Mouse (Mus musculus) heart, embryonic 10.5 days (tissue): ENCODE data around the gene Fer. TPM values are rescaled to one million over a fixed set of nuclear protein-coding genes. Genes with fewer than 3 reads are reported as not detected.
"Not testable (repeated sequence)": the region's sequence is repeated elsewhere in the genome, so short reads cannot be mapped to it uniquely, and the experiment has no call there.

Source experiments
- DNase-seq: peaks from one replicate; pipeline ENCODE4 v3.0.0-alpha.2; 2017; ENCODE audit warnings: low spot score
- H3K27ac ChIP-seq: fragments of 300-500 bp; sonication (generic); 2 replicates; pipeline ENCODE4 v1.5.1; 2016; ENCODE audit warnings: mild to moderate bottlenecking
- H3K27me3 ChIP-seq: fragments of 300-500 bp; sonication (generic); 2 replicates; pipeline ENCODE4 v1.6.1; 2016; ENCODE audit warnings: mild to moderate bottlenecking; ENCODE audit not compliant: poor library complexity, insufficient read depth, severe bottlenecking
- H3K36me3 ChIP-seq: fragments of 300-500 bp; sonication (generic); 2 replicates; pipeline ENCODE4 v1.6.1; 2016; ENCODE audit warnings: mild to moderate bottlenecking, moderate library complexity
- H3K4me1 ChIP-seq: fragments of 300-500 bp; sonication (generic); 2 replicates; pipeline ENCODE4 v1.6.1; 2016; ENCODE audit warnings: mild to moderate bottlenecking
- H3K4me3 ChIP-seq: fragments of 300-500 bp; sonication (generic); 2 replicates; pipeline ENCODE4 v1.5.1; 2016; ENCODE audit warnings: mild to moderate bottlenecking, moderate library complexity
- H3K9me3 ChIP-seq: fragments of 300-500 bp; sonication (generic); 2 replicates; pipeline ENCODE4 v1.6.1; 2016; ENCODE audit warnings: mild to moderate bottlenecking, moderate library complexity
- WGBS: fragments of 180-500 bp; shearing (Covaris S2); methylation state at CpG from one replicate; pipeline ENCODE4 v1.1.7; 2016; 5-methylcytosine and 5-hydroxymethylcytosine counted together
- polyA plus RNA-seq: library from polyadenylated mRNA; unstranded; fragments of >200 nt; fragmentation: Nextera tagmentation; extraction: Ambion mirVana; gene quantifications from 2 replicates; pipeline ENCODE4 v1.2.1, GENCODE M21; 2016

Fer gene
- polyA plus RNA-seq, 1 experiment from 2014 or later, result 28.1 TPM

- no peak for DNase-seq
- Histone ChIP-seq H3K27me3 (no peaks in the 10 kb centered on the region), H3K36me3 (no peaks in the 10 kb centered on the region), H3K27ac (no peak overlapping the region), H3K9me3 (no peaks in the 10 kb centered on the region), H3K4me3 (no peak overlapping the region), H3K4me1 (no peaks in the 10 kb centered on the region)
- WGBS, result 55% methylated on average over 5 of the region's 5 CpGs
These were observed 17.9 kb upstream of the Fer start for GRCm38 (mm10) chr17:63844936-63845335.

DNA sequence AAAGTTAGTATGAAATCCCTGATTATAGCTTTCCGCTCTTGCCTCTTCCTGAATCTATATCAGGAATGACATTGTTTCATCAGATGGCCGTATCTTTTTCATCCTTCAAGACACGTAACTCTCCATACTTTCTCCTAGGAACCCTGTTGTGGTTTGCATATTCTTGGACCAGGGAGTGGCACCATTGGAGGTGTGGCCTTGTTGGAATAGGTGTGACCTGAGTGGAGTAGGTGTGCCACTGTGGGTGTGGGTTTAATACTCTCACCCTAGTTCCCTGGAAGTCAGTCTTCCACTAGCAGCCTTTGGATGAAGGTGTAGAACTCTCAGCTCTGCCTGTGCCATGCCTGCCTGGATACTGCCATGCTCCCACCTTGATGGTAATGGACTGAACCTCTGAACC is 17.1 kb upstream of the Fer start:
- not testable (repeated sequence) for H3K36me3 ChIP-seq, H3K4me1 ChIP-seq, DNase-seq, H3K27ac ChIP-seq, H3K9me3 ChIP-seq, H3K4me3 ChIP-seq, H3K27me3 ChIP-seq
- 89% methylated on average over 3 of the region's 3 CpGs for WGBS

DNA sequence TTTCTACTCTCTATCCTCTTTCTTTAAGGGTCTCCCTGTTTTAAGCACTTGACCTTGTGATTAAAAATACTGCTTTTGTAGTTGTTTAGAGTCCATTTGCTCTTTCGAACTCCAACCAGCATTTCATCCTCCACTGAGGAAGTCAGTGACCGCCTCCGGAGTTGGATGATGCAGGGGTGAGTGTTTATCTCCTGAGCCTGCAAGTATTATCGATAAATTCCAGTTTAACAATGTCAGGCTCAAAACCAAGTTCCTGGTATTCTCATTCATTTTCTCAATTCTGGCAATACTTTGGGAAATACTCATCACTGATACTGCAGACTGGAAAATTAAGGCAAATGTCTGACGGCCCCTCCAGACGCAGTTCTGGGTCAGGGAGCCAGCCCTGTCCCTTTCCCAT is 13.7 kb upstream of the Fer start:
- Histone ChIP-seq H3K4me3 (peak overlapping the region; percentile 81), H3K36me3 (no peaks in the 10 kb centered on the region), H3K27me3 (no peaks in the 10 kb centered on the region), H3K27ac (peak overlapping the region; percentile 95), H3K4me1 (no peaks in the 10 kb centered on the region), H3K9me3 (no peaks in the 10 kb centered on the region)
- no peak for DNase-seq
- 4% methylated on average over 6 of the region's 6 CpGs for WGBS

DNA sequence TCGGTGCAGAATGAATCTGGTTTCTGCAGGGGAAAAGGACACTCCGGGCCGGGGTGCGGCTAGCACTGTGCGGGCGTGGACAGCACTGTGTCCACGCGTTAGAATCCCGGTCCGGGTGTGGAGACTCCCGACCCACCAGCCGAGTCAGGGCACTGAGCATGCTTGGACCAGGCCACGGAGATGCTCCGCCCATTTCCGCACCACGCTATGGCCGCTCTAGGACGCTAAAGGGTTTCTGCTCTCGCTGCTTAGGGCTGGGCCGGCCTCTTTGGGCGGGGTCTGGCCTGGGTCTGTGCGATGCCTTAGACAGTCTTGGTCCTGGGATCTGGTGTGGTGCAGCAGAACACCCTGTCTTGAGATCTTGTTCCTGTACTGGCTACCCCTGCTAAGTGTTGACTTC is 13.3 kb upstream of the Fer start:
- H3K36me3 ChIP-seq, result no peaks in the 10 kb centered on the region
- H3K27ac ChIP-seq, result peak overlapping the region; percentile 95
- under 1% methylated on average over 22 of the region's 22 CpGs for WGBS
- H3K9me3 ChIP-seq, result no peaks in the 10 kb centered on the region
- DNase-seq, result peak; percentile 96
- H3K4me3 ChIP-seq, result peak overlapping the region; percentile 81
- no peaks in the 10 kb centered on the region for H3K4me1 ChIP-seq
- no peaks in the 10 kb centered on the region for H3K27me3 ChIP-seq

GRCm38 (mm10) chr17:63850016-63850415 is 12.8 kb upstream of the Fer start:
- no peaks in the 10 kb centered on the region for H3K27me3 ChIP-seq
- H3K27ac ChIP-seq, result peak overlapping the region; percentile 95; the same call in 1 of the 2 replicates
- no peaks in the 10 kb centered on the region for H3K4me1 ChIP-seq
- no peak for DNase-seq
- WGBS, result 84% methylated on average over 9 of the region's 9 CpGs
- H3K9me3 ChIP-seq, result no peaks in the 10 kb centered on the region
- H3K36me3 ChIP-seq, result no peaks in the 10 kb centered on the region
- no peak overlapping the region for H3K4me3 ChIP-seq

DNA sequence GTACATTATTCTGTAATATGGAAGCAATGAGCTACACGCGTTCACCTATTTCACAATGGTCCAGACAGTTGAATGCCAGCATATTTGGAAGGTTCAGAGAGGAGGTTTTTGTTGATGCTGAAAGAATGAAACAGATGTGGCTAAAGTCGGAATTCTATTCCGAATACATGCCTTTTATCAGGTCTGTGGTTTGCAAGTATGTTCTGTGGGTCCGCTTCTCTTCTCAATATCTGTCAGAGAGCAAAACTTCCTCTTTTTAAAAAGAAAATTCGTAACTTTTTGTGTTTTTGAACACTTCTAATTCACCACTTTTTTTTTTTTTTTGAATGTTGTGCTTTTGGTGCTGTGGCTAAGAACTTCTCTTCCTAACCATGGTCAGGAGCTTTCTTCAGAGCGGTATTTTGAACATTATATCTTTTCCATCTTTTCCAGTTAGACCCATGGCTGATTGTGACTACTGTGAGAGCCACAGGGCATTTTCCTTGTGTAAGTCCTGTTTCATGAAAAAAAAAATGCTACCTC is 5.8 kb upstream of the Fer start:
- peaks cover 5% of the 10 kb centered on the region; the same call in 1 of the 2 replicates for H3K4me1 ChIP-seq
- H3K36me3 ChIP-seq, result no peaks in the 10 kb centered on the region
- no peak for DNase-seq
- H3K9me3 ChIP-seq, result no peaks in the 10 kb centered on the region
- 82% methylated on average over 7 of the region's 7 CpGs for WGBS
- no peak overlapping the region for H3K4me3 ChIP-seq
- H3K27me3 ChIP-seq, result no peaks in the 10 kb centered on the region
- H3K27ac ChIP-seq, result no peak overlapping the region

DNA sequence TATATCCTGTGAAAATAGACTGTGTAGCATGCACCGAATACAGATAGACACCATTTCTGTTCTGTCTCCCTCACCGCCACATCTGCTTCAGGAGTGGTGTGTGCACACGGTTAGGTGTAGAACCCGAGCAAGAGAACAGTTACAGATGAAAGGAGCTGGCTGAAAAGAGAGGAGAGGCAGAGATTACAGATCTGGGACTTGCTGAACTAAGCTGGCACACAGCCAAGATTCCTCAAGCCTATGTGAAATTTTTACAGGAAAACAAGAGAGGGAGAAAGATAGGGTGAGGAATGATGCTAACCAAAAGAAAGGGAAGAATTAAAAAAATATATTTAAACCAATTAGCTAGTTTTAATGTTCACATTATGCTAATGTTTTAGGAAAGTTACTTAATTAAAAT is 1.9 kb upstream of the Fer start:
- no peak for DNase-seq
- Histone ChIP-seq H3K27me3 (no peaks in the 10 kb centered on the region), H3K36me3 (no peaks in the 10 kb centered on the region), H3K9me3 (no peaks in the 10 kb centered on the region), H3K4me1 (peaks cover 24% of the 10 kb centered on the region), H3K4me3 (no peak overlapping the region), H3K27ac (no peak overlapping the region)
- 43% methylated on average over 4 of the region's 4 CpGs for WGBS

DNA sequence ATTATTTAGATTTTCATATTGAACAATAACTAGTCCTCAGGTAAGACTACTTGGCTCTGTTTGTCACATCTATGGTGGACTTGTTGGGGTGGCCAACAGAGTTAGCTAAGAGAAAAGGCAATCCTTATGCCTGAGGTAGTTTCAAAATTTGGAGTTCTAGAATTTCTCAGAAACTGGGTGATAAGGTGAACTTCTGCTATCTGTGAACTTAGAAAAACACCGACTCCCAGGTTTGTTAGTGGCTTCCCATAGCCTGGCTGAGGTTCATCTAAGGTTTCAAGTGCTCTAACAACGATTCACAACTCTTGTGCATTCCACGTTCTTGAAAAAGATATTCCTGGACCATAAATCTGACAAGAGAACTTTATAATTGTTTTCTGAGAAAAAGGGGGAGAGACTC is 463 bp upstream of the Fer start:
- no peak for DNase-seq
- WGBS, result 42% methylated on average over 3 of the region's 3 CpGs
- H3K4me3 ChIP-seq, result peak overlapping the region; percentile 97

GRCm38 (mm10) chr17:63863647-63864149 is 836 bp downstream of the Fer start, which contains the start of gene A930002H24Rik:
Gene A930002H24Rik, minus strand, starts transcription at chr17:63863791.
- WGBS, result 0% methylated on average over 54 of the region's 55 CpGs
- DNase-seq, result peak; percentile 100
- Histone ChIP-seq H3K4me3 (peak within 1 kb of the TSS; percentile 97), H3K27ac (peak within 1 kb of the TSS; percentile 95), H3K27me3 (no peaks in the 10 kb centered on the region), H3K9me3 (no peaks in the 10 kb centered on the region), H3K4me1 (peaks cover 24% of the 10 kb centered on the region), H3K36me3 (no peaks in the 10 kb centered on the region)

More for the DNA sequence above, 463 bp upstream of the Fer start:
- Histone ChIP-seq H3K4me1 (peaks cover 24% of the 10 kb centered on the region), H3K27ac (no peak overlapping the region), H3K9me3 (no peaks in the 10 kb centered on the region), H3K27me3 (no peaks in the 10 kb centered on the region), H3K36me3 (no peaks in the 10 kb centered on the region)

GRCm38 (mm10) chr17:63864171-63864571 is 1.3 kb downstream of the Fer start:
- peak; percentile 77 for DNase-seq
- WGBS, result 0% methylated on average over 37 of the region's 48 CpGs
- peak overlapping the region; percentile 97 for H3K4me3 ChIP-seq
- H3K27me3 ChIP-seq, result no peaks in the 10 kb centered on the region
- H3K9me3 ChIP-seq, result no peaks in the 10 kb centered on the region
- H3K36me3 ChIP-seq, result no peaks in the 10 kb centered on the region
- H3K27ac ChIP-seq, result peak overlapping the region; percentile 95
- H3K4me1 ChIP-seq, result peaks cover 24% of the 10 kb centered on the region

DNA sequence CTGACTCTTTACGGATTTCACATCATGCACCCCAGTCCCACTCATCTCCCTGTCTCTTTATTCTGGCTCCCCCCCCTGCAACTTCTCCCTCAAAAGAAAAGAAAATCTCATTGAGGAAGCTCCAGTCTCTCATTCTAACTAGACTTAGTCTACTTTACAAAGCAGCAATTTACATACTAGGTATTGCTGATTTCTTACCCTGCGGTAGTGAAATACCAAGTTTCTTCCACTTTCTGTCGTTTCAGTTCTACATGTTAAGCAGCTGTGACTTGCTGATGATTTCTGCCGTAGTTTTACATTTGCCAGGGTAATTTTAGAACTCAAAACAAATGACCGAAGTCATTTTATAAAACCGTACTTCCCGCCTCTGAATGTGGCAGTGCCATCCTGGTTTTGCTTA is 8.9 kb downstream of the Fer start:
- DNase-seq, result no peak
- Histone ChIP-seq H3K27ac (no peak overlapping the region), H3K4me1 (no peaks in the 10 kb centered on the region), H3K36me3 (no peaks in the 10 kb centered on the region; the same call in 1 of the 2 replicates), H3K9me3 (no peaks in the 10 kb centered on the region), H3K27me3 (no peaks in the 10 kb centered on the region), H3K4me3 (no peak overlapping the region)
- 95% methylated on average over 7 of the region's 7 CpGs for WGBS

GRCm38 (mm10) chr17:63878889-63879288 is 16.0 kb downstream of the Fer start:
- WGBS, result 87% methylated on average over 4 of the region's 4 CpGs
- DNase-seq, result no peak
- H3K27me3 ChIP-seq, result no peaks in the 10 kb centered on the region
- no peaks in the 10 kb centered on the region for H3K9me3 ChIP-seq
- H3K4me1 ChIP-seq, result no peaks in the 10 kb centered on the region
- no peaks in the 10 kb centered on the region for H3K36me3 ChIP-seq
- H3K27ac ChIP-seq, result no peak overlapping the region
- no peak overlapping the region for H3K4me3 ChIP-seq

GRCm38 (mm10) chr17:63880009-63880408 is 17.1 kb downstream of the Fer start:
- 78% methylated on average over 4 of the region's 4 CpGs for WGBS

DNA sequence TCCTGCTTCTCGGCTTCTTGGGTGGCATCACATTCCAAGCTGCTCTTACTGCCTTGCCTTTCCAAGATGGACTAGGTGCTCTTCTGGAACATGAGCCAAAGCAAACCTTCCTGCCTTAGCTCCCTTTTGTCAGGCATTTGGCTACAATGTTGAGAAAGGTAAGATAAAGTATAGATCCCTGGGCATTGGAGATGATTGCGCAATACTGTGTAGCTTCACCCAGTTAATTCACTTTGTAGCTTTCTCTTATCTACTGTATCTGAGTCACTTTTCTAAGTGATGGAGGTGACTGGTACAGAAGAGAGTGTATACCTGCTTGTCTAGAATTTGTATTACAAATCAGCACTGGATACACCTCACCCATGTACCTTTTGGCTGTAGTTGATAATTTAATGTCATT is 24.1 kb downstream of the Fer start:
- Histone ChIP-seq H3K27me3 (no peaks in the 10 kb centered on the region), H3K36me3 (no peaks in the 10 kb centered on the region), H3K9me3 (no peaks in the 10 kb centered on the region), H3K4me3 (no peak overlapping the region), H3K27ac (no peak overlapping the region), H3K4me1 (no peaks in the 10 kb centered on the region)
- WGBS, result 94% methylated on average over 2 of the region's 2 CpGs
- DNase-seq, result no peak

More at GRCm38 (mm10) chr17:63880009-63880408, 17.1 kb downstream of the Fer start:
- no peak for DNase-seq
- H3K9me3 ChIP-seq, result no peaks in the 10 kb centered on the region
- H3K4me1 ChIP-seq, result no peaks in the 10 kb centered on the region
- no peak overlapping the region for H3K27ac ChIP-seq
- no peaks in the 10 kb centered on the region for H3K27me3 ChIP-seq
- H3K4me3 ChIP-seq, result no peak overlapping the region
- H3K36me3 ChIP-seq, result no peaks in the 10 kb centered on the region
